Mouse (Mus musculus) midbrain, postnatal 0 days (tissue): ENCODE measurements around the gene Rnase2b. TPM values are rescaled to one million over a fixed set of nuclear protein-coding genes. Genes with fewer than 3 reads are reported as not detected.
"Not testable (repeated sequence)": the region's sequence is repeated elsewhere in the genome, so short reads cannot be mapped to it uniquely, and the experiment has no call there.

ENCODE experiments used
- ATAC-seq: fragments of 200-750 bp; cut with Nextera tagmentation; 2 replicates; pipeline ENCODE4 v1.8.0; 2017; ENCODE audit warnings: moderate number of reproducible peaks, mild to moderate bottlenecking, moderate TSS enrichment, moderate library complexity; ENCODE audit not compliant: low FRiP score
- DNase-seq: peaks from one replicate; pipeline ENCODE4 v3.0.0-alpha.2; 2015; ENCODE audit warnings: low spot score
- H3K27ac ChIP-seq: fragments of 300-500 bp; sonication (generic); 2 replicates; pipeline ENCODE4 v1.5.1; 2014; ENCODE audit warnings: low read depth, mild to moderate bottlenecking, low read length, mixed read lengths
- H3K27me3 ChIP-seq: fragments of 300-500 bp; sonication (generic); 2 replicates; pipeline ENCODE4 v1.6.1; 2014; ENCODE audit warnings: low read length, control low read depth, mixed read lengths; ENCODE audit not compliant: insufficient read depth
- H3K36me3 ChIP-seq: fragments of 300-500 bp; sonication (generic); 2 replicates; pipeline ENCODE4 v1.6.1; 2014; ENCODE audit warnings: low read length, control low read depth, mixed read lengths; ENCODE audit not compliant: insufficient read depth
- H3K4me1 ChIP-seq: fragments of 300-500 bp; sonication (generic); 2 replicates; pipeline ENCODE4 v1.6.1; 2014; ENCODE audit warnings: mild to moderate bottlenecking, control low read depth, antibody characterized with exemption, low read length, mixed read lengths; ENCODE audit not compliant: insufficient read depth
- H3K4me2 ChIP-seq: fragments of 300-500 bp; sonication (generic); 2 replicates; pipeline ENCODE4 v1.6.1; 2014; ENCODE audit warnings: low read depth, mild to moderate bottlenecking, low read length, mixed read lengths; ENCODE audit not compliant: poor library complexity, severe bottlenecking
- H3K4me3 ChIP-seq: fragments of 300-500 bp; sonication (generic); 2 replicates; pipeline ENCODE4 v1.5.1; 2014; ENCODE audit warnings: low read depth, mild to moderate bottlenecking, low read length, moderate library complexity
- H3K9ac ChIP-seq: fragments of 300-500 bp; sonication (generic); replicated peaks from 2 replicates; pipeline ENCODE4 v1.6.1; 2014; ENCODE audit warnings: mild to moderate bottlenecking, low read length, moderate library complexity, mixed read lengths; ENCODE audit not compliant: poor library complexity, severe bottlenecking
- H3K9me3 ChIP-seq: fragments of 300-500 bp; sonication (generic); 2 replicates; pipeline ENCODE4 v1.6.1; 2016; ENCODE audit warnings: low read length, control low read depth
- CTCF ChIP-seq: IDR thresholded peaks from 2 replicates; pipeline ENCODE4 v1.5.1; 2016; ENCODE audit warnings: antibody characterized with exemption, mild to moderate bottlenecking
- WGBS: fragments of 180-500 bp; shearing (Covaris S2); extraction: QIAGEN DNeasy Blood & Tissue Kit; methylation state at CpG from one replicate; pipeline ENCODE4 v1.1.7; 2014; 5-methylcytosine and 5-hydroxymethylcytosine counted together
- polyA plus RNA-seq: library from polyadenylated mRNA; unstranded; fragments of >200 nt; fragmentation: Nextera tagmentation; extraction: Ambion mirVana; gene quantifications from 2 replicates; pipeline ENCODE4 v1.2.1, GENCODE M21; 2015
- total RNA-seq: library from RNA; depleted of rRNA; stranded (reverse); fragments of >200 nt; gene quantifications from 2 replicates; pipeline ENCODE4 v1.2.3, GENCODE M21; 2014; rRNA removed

Gene Rnase2b
- not detected in 2 replicates for total RNA-seq
- not detected in 2 replicates for polyA plus RNA-seq

- not testable (repeated sequence) for ATAC-seq, H3K4me2 ChIP-seq, H3K36me3 ChIP-seq, H3K27me3 ChIP-seq, H3K9ac ChIP-seq, H3K4me3 ChIP-seq, DNase-seq, H3K9me3 ChIP-seq, H3K27ac ChIP-seq, H3K4me1 ChIP-seq
- 89% methylated on average over 3 of the region's 3 CpGs for WGBS
Observed at GRCm38 (mm10) chr14:51161976-51162375, at the start of gene Rnase2b. TSS of gene Rnase2b (plus strand) at chr14:51162260.

GRCm38 (mm10) chr14:51113476-51113875 lies 48.6 kb upstream of the Rnase2b start:
- H3K4me1 ChIP-seq = no peaks in the 10 kb centered on the region
- 35% methylated on average over 9 of the region's 9 CpGs for WGBS
- 0 out of 2 replicates have a peak, but pooled peaks cover 3% of the 10 kb centered on the region for H3K9me3 ChIP-seq
- no peak for DNase-seq
- no peak for ATAC-seq
- H3K36me3 ChIP-seq = no peaks in the 10 kb centered on the region
- H3K9ac ChIP-seq = no peak overlapping the region
- H3K27me3 ChIP-seq = no peaks in the 10 kb centered on the region
- H3K27ac ChIP-seq = no peak overlapping the region
- no peak overlapping the region for H3K4me2 ChIP-seq
- TF ChIP-seq CTCF = no peak
- H3K4me3 ChIP-seq = no peak overlapping the region

GRCm38 (mm10) chr14:51113916-51114560 lies 48.0 kb upstream of the Rnase2b start, which contains the start of gene Eddm3b:
TSS of gene Eddm3b (plus strand) at chr14:51114426.
- 33% methylated on average over 12 of the region's 12 CpGs for WGBS
- Histone ChIP-seq H3K36me3 (no peaks in the 10 kb centered on the region), H3K4me2 (no peak within 1 kb of the TSS), H3K4me3 (no peak within 1 kb of the TSS), H3K27me3 (no peaks in the 10 kb centered on the region), H3K27ac (no peak within 1 kb of the TSS), H3K4me1 (no peaks in the 10 kb centered on the region), H3K9me3 (0 out of 2 replicates have a peak, but pooled peaks cover 3% of the 10 kb centered on the region), H3K9ac (no peak within 1 kb of the TSS)
- no peak for TF ChIP-seq CTCF
- ATAC-seq = no peak
- no peak for DNase-seq

- Histone ChIP-seq H3K4me3 (no peak overlapping the region), H3K9me3 (no peaks in the 10 kb centered on the region), H3K4me2 (no peak overlapping the region), H3K27me3 (no peaks in the 10 kb centered on the region), H3K27ac (no peak overlapping the region), H3K36me3 (no peaks in the 10 kb centered on the region), H3K4me1 (no peaks in the 10 kb centered on the region), H3K9ac (no peak overlapping the region)
- TF ChIP-seq CTCF = no peak
- DNase-seq = no peak
- no peak for ATAC-seq
- 80% methylated on average over 6 of the region's 6 CpGs for WGBS
Observed at GRCm38 (mm10) chr14:51125684-51126083, 36.4 kb upstream of the Rnase2b start.

- ATAC-seq = no peak; the same call in 1 of the 2 replicates
- no peak for TF ChIP-seq CTCF
- no peaks in the 10 kb centered on the region for H3K27me3 ChIP-seq
- no peaks in the 10 kb centered on the region for H3K4me1 ChIP-seq
- H3K27ac ChIP-seq = no peak overlapping the region
- H3K4me2 ChIP-seq = no peak overlapping the region
- H3K9ac ChIP-seq = no peak overlapping the region
- WGBS = 73% methylated on average over 2 of the region's 2 CpGs
- no peaks in the 10 kb centered on the region for H3K9me3 ChIP-seq
- H3K4me3 ChIP-seq = no peak overlapping the region
- H3K36me3 ChIP-seq = no peaks in the 10 kb centered on the region
- no peak for DNase-seq
Observed at GRCm38 (mm10) chr14:51127648-51128258, 34.3 kb upstream of the Rnase2b start.
